Mouse (Mus musculus) cerebellum, adult 2 months (tissue): ENCODE results near the gene Trim14. TPM values are rescaled to one million over a fixed set of nuclear protein-coding genes. Genes with fewer than 3 reads are reported as not detected.

Source experiments
- DNase-seq, 2 experiments: peaks; one replicate each; pipeline ENCODE4 v3.0.0; 2021
- H3K27ac ChIP-seq: fragments of 200-500 bp; 2 replicates; pipeline ENCODE4 v1.5.1; 2012; ENCODE audit warnings: low read length, control low read depth, inconsistent platforms; ENCODE audit not compliant: insufficient read depth
- H3K27me3 ChIP-seq: fragments of 200-500 bp; 2 replicates; pipeline ENCODE4 v1.6.1; 2012; ENCODE audit warnings: inconsistent platforms, mild to moderate bottlenecking, low read length, moderate library complexity; ENCODE audit not compliant: control insufficient read depth, insufficient read depth
- H3K4me1 ChIP-seq: fragments of 200-500 bp; 2 replicates; pipeline ENCODE4 v1.6.1; 2011; ENCODE audit warnings: low read length; ENCODE audit not compliant: control insufficient read depth, insufficient read depth
- H3K4me3 ChIP-seq: fragments of 200-500 bp; replicated peaks from 2 replicates; pipeline ENCODE3; 2011; ENCODE audit warnings: mild to moderate bottlenecking, low read depth, low read length, control low read depth; ENCODE audit not compliant: insufficient read depth
- CTCF ChIP-seq: fragments of 200-500 bp; IDR thresholded peaks from 2 replicates; pipeline ENCODE4 v1.5.1; 2011; ENCODE audit warnings: low read depth, mild to moderate bottlenecking, control low read depth, low read length, moderate library complexity, borderline replicate concordance; ENCODE audit not compliant: insufficient read depth
- POLR2A ChIP-seq: fragments of 200-500 bp; IDR thresholded peaks from 2 replicates; pipeline ENCODE4 v1.6.1; 2011; ENCODE audit warnings: low read length, control low read depth, borderline replicate concordance; ENCODE audit not compliant: insufficient read depth
- whole genome bisulfite sequencing: fragments of 180-500 bp; shearing (Covaris S2); methylation state at CpG from one replicate; pipeline ENCODE4 v1.1.7; 2018; 5-methylcytosine and 5-hydroxymethylcytosine counted together
- polyA plus RNA-seq: library from polyadenylated mRNA; depleted of rRNA; stranded (reverse); fragments of >200 nt; gene quantifications from 2 replicates; pipeline ENCODE4 v1.2.3, GENCODE M21; 2012

Trim14 gene
- polyA plus RNA-seq, 1 experiment, result 0.69 TPM

DNA sequence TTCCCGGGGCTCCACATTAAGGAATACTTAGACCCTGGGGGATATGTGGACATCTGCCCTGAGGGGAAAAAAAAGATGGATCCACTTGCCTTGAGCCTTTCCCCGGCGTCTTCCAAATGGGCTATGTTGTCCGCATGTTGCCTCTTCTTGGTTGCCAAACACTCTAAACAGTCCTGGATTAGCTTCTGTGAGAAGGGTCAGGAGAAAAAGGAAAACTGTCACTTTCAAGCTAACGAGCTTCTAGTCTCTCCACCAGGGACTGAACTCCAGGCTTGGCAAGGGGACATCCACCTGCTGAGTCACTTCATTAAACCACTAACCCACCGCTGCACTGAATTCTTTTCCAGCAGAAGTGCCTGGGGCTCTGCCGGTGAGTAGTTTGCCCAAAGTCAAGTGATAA lies 3.0 kb downstream of the Trim14 start:
- H3K4me3 ChIP-seq, result no peak overlapping the region
- 62% methylated on average over 7 of the region's 7 CpGs for WGBS
- no peaks in the 10 kb centered on the region for H3K4me1 ChIP-seq
- H3K27me3 ChIP-seq, result peaks cover 2% of the 10 kb centered on the region; the same call in 1 of the 2 replicates
- TF ChIP-seq CTCF (no peak), POLR2A (no peak)
- H3K27ac ChIP-seq, result no peak overlapping the region
- DNase-seq, result no peak

DNA sequence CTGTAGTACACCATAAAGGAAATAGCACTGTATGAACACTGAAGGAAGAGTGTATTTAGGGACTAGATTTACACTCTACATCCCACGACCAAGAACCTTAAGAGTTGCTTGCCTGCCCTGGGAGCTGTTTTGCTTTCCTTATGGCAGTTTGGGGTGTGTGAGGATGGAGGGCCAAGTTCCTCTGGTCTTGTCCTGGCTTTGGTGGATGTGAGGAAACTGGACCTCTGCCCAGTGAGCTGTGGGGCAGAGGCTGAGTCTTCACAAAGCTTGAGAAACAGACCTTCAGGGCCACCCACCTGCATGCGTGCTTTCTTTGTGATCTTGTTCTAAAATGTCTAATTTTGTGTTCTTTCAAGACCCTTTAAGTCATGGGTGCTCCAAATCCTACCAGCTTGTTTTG lies 3.4 kb downstream of the Trim14 start:
- DNase-seq, result no peak
- Histone ChIP-seq H3K27ac (no peak overlapping the region), H3K4me1 (no peaks in the 10 kb centered on the region), H3K4me3 (no peak overlapping the region), H3K27me3 (peaks cover 2% of the 10 kb centered on the region; the same call in 1 of the 2 replicates)
- 82% methylated on average over 2 of the region's 2 CpGs for WGBS
- TF ChIP-seq POLR2A (no peak), CTCF (no peak)

- 72% methylated on average over 7 of the region's 7 CpGs for WGBS
- no peak for DNase-seq
- H3K27me3 ChIP-seq, result peaks cover under 1% of the 10 kb centered on the region; the same call in 1 of the 2 replicates
- H3K27ac ChIP-seq, result no peak overlapping the region
- TF ChIP-seq POLR2A (no peak), CTCF (no peak)
- no peaks in the 10 kb centered on the region for H3K4me1 ChIP-seq
- no peak overlapping the region for H3K4me3 ChIP-seq
Observed at GRCm38 (mm10) chr4:46529722-46530121, 6.2 kb downstream of the Trim14 start.

DNA sequence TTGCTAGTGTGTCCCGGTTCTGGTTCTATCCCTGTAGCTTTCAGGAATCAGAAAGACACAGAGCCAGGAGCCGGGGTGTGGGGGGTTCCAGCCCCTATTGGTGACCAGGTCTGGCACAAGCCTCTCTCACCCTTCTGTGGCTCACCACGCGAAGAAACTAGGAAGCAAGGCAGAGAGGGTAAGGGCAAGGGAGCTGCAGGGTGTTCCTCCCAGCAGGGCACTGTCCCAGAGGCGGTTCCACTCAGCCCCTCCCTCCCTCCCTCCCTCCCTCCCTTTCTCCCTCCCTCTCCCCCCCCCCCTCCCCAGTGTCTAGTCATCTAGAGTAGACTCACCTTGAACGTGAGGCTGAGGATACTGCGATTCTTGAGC lies 8.4 kb downstream of the Trim14 start:
- no peaks in the 10 kb centered on the region for H3K27me3 ChIP-seq
- H3K27ac ChIP-seq, result no peak overlapping the region
- H3K4me3 ChIP-seq, result no peak overlapping the region
- whole genome bisulfite sequencing, result 12% methylated on average over 6 of the region's 7 CpGs
- DNase-seq, result no peak
- TF ChIP-seq CTCF (no peak), POLR2A (no peak)
- no peaks in the 10 kb centered on the region for H3K4me1 ChIP-seq

- Histone ChIP-seq H3K27ac (no peak overlapping the region), H3K4me3 (no peak overlapping the region), H3K27me3 (no peaks in the 10 kb centered on the region), H3K4me1 (no peaks in the 10 kb centered on the region)
- TF ChIP-seq CTCF (peak; percentile 24; the same call in 1 of the 2 replicates), POLR2A (no peak)
- no peak for DNase-seq
- 46% methylated on average over 17 of the region's 17 CpGs for whole genome bisulfite sequencing
Observed at GRCm38 (mm10) chr4:46526798-46527557, 9.0 kb downstream of the Trim14 start.

DNA sequence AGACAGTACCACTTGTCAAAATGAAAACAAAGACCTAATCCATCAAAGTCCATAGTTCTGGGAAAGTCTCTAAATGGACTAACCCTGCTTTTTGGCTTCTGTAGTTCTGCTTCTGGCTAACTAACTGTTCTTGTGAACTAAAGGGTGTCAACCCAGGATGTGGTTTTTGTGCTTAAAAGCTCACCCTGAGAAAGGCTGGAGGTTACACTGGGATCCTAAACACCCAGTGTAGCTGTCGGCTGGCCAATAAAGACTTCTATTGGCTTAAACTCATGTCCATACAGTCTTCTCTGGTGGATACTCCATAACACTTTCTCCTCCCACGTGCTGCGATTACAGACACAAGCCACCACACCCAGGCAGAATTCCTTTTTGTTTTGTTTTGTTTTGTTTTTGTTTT lies 9.7 kb downstream of the Trim14 start:
- DNase-seq, result no peak
- H3K27ac ChIP-seq, result no peak overlapping the region
- 90% methylated on average over 3 of the region's 3 CpGs for WGBS
- no peaks in the 10 kb centered on the region for H3K27me3 ChIP-seq
- H3K4me1 ChIP-seq, result no peaks in the 10 kb centered on the region
- H3K4me3 ChIP-seq, result no peak overlapping the region
- TF ChIP-seq POLR2A (no peak), CTCF (no peak)

- Histone ChIP-seq H3K27ac (no peak overlapping the region), H3K4me3 (no peak overlapping the region), H3K4me1 (no peaks in the 10 kb centered on the region), H3K27me3 (no peaks in the 10 kb centered on the region)
- no peak for TF ChIP-seq POLR2A
- no peak for TF ChIP-seq CTCF
- WGBS, result 73% methylated on average over 4 of the region's 4 CpGs
- DNase-seq, result no peak
Observed at GRCm38 (mm10) chr4:46523324-46523723, 12.6 kb downstream of the Trim14 start.

- 64% methylated on average over 10 of the region's 10 CpGs for WGBS
- no peak for TF ChIP-seq POLR2A
- TF ChIP-seq CTCF, result no peak
- Histone ChIP-seq H3K27ac (no peak overlapping the region), H3K4me1 (no peaks in the 10 kb centered on the region), H3K4me3 (no peak overlapping the region), H3K27me3 (no peaks in the 10 kb centered on the region)
- DNase-seq, result no peak
Observed at GRCm38 (mm10) chr4:46521457-46521856, 14.5 kb downstream of the Trim14 start.
